Mouse (Mus musculus) CH12.LX (cell line): ENCODE data around the gene Birc2. TPM values are rescaled to one million over a fixed set of nuclear protein-coding genes. Genes with fewer than 3 reads are reported as not detected.

Source experiments
- DNase-seq: peaks from one replicate; pipeline ENCODE4 v3.0.0-alpha.2; 2013; ENCODE audit errors: extremely low read depth
- H3K27ac ChIP-seq: 2 replicates; pipeline ENCODE4 v1.5.1; 2012; ENCODE audit warnings: low read depth, mild to moderate bottlenecking, control low read depth, moderate library complexity; ENCODE audit not compliant: insufficient read depth
- H3K27me3 ChIP-seq: replicated peaks from 2 replicates; pipeline ENCODE3; 2012; ENCODE audit warnings: inconsistent platforms
- H3K36me3 ChIP-seq, 2 experiments: replicated peaks in 1 of 2; 2 replicates each; pipeline versions ENCODE3 to v1.6.1; 2012; ENCODE audit warnings: inconsistent platforms in 1 of 2, low read length in 1 of 2, mild to moderate bottlenecking in 1 of 2, mixed read lengths in 1 of 2, moderate library complexity in 1 of 2; ENCODE audit not compliant: control insufficient read depth in 1 of 2, insufficient read depth in 1 of 2
- H3K4me1 ChIP-seq, 2 experiments: 2 replicates each; pipeline ENCODE4 v1.6.1; 2012; ENCODE audit warnings: inconsistent platforms in 1 of 2, moderate library complexity in 1 of 2; ENCODE audit not compliant: insufficient read depth in 2 of 2, control insufficient read depth in 1 of 2
- H3K4me2 ChIP-seq: 2 replicates; pipeline ENCODE4 v1.6.1; 2012; ENCODE audit warnings: low read depth, mild to moderate bottlenecking, control low read depth; ENCODE audit not compliant: poor library complexity, insufficient read depth, severe bottlenecking
- H3K4me3 ChIP-seq, 3 experiments: fragments of 150-350 bp in 1 of 3; sonication (generic) in 1 of 3; replicated peaks in 1 of 3; 2 replicates each; pipeline versions ENCODE3 to v1.5.1; 2011 to 2012; ENCODE audit warnings: low read depth in 2 of 3, low read length in 2 of 3, mild to moderate bottlenecking in 2 of 3, moderate library complexity in 2 of 3, control low read depth in 1 of 3, improper control_type of control experiment in 1 of 3, inconsistent platforms in 1 of 3, mixed read lengths in 1 of 3; ENCODE audit not compliant: poor library complexity in 1 of 3
- H3K79me2 ChIP-seq: replicated peaks from 2 replicates; pipeline ENCODE4 v1.6.1; 2012; ENCODE audit warnings: mild to moderate bottlenecking, moderate library complexity; ENCODE audit not compliant: control insufficient read depth, poor library complexity, insufficient read depth, severe bottlenecking; ENCODE audit errors: extremely low read depth
- H3K9ac ChIP-seq: 2 replicates; pipeline ENCODE4 v1.6.1; 2012; ENCODE audit warnings: low read depth, mild to moderate bottlenecking, control low read depth, moderate library complexity; ENCODE audit not compliant: insufficient read depth
- H3K9me3 ChIP-seq: replicated peaks from 2 replicates; pipeline ENCODE3; 2012; ENCODE audit warnings: low read length, inconsistent platforms, mixed read lengths
- BHLHE40 ChIP-seq: IDR thresholded peaks from 2 replicates; pipeline ENCODE4 v1.6.1; 2011; ENCODE audit warnings: mild to moderate bottlenecking, low read depth, low read length, improper control_type of control experiment
- CHD2 ChIP-seq: IDR thresholded peaks from 2 replicates; pipeline ENCODE4 v1.6.1; 2011; ENCODE audit warnings: low read length, improper control_type of control experiment
- GABPA ChIP-seq: IDR thresholded peaks from 2 replicates; pipeline ENCODE4 v1.6.1; 2012; ENCODE audit warnings: low read depth, low read length, improper control_type of control experiment, inconsistent platforms; ENCODE audit not compliant: insufficient replicate concordance
- JUND ChIP-seq: conservative IDR thresholded peaks from 2 replicates; pipeline ENCODE4 v1.6.1; 2011; ENCODE audit warnings: low read depth, low read length, improper control_type of control experiment
- MAX ChIP-seq: IDR thresholded peaks from 2 replicates; pipeline ENCODE4 v1.6.1; 2011; ENCODE audit warnings: low read length, improper control_type of control experiment
- PAX5 ChIP-seq: IDR thresholded peaks from 2 replicates; pipeline ENCODE4 v1.6.1; 2012; ENCODE audit warnings: low read length, inconsistent platforms, mixed read lengths
- POLR2A ChIP-seq: IDR thresholded peaks from 2 replicates; pipeline ENCODE4 v1.6.1; 2011; ENCODE audit warnings: low read depth, mild to moderate bottlenecking, improper control_type of control experiment, low read length
- RCOR1 ChIP-seq: conservative IDR thresholded peaks from 2 replicates; pipeline ENCODE4 v1.6.1; 2012; ENCODE audit warnings: low read depth, mild to moderate bottlenecking, inconsistent platforms, low read length, improper control_type of control experiment
- SMC3 ChIP-seq: IDR thresholded peaks from 2 replicates; pipeline ENCODE4 v1.6.1; 2011; ENCODE audit warnings: low read depth, low read length, improper control_type of control experiment
- TCF12 ChIP-seq: IDR thresholded peaks from 2 replicates; pipeline ENCODE4 v1.6.1; 2014; ENCODE audit warnings: low read depth, mild to moderate bottlenecking, inconsistent platforms, low read length, improper control_type of control experiment
- USF2 ChIP-seq: conservative IDR thresholded peaks from 2 replicates; pipeline ENCODE4 v1.6.1; 2011; ENCODE audit warnings: low read depth, low read length, improper control_type of control experiment
- ZC3H11A ChIP-seq: IDR thresholded peaks from 2 replicates; pipeline ENCODE4 v1.6.1; 2012; ENCODE audit warnings: low read depth, mild to moderate bottlenecking, inconsistent platforms, low read length, improper control_type of control experiment
- ZKSCAN1 ChIP-seq: IDR thresholded peaks from 2 replicates; pipeline ENCODE4 v1.6.1; 2012; ENCODE audit warnings: low read depth, inconsistent platforms, low read length, improper control_type of control experiment, borderline replicate concordance
- dilution Hi-C: fragments of 300-500 bp; cut with MboI; formaldehyde crosslinking; loops from 2 replicates; pipeline ENCODE4 v1.14.3; 2020; ENCODE audit warnings: low sequenced_read_pairs; ENCODE audit not compliant: extremely low pct_unique_long_range_greater_than_20kb, extremely low pct_ligation_motif_present
- in situ Hi-C: fragments of 300-500 bp; cut with MboI; formaldehyde crosslinking; loops from 3 replicates; pipeline ENCODE4 v1.14.3; 2019; ENCODE audit warnings: low sequenced_read_pairs, low pct_ligation_motif_present, low pct_unique_long_range_greater_than_20kb, mixed read lengths
- polyA plus RNA-seq: library from polyadenylated mRNA; unstranded; fragments of >175 nt; gene quantifications from 2 replicates; pipeline ENCODE4 v1.2.1, GENCODE M21; 2012; ENCODE audit warnings: low read depth; ENCODE audit not compliant: insufficient read length
- total RNA-seq, 2 experiments: library from RNA; depleted of rRNA; stranded (reverse); fragments of 300-350 nt in 1 of 2; fragments of >200 nt in 1 of 2; gene quantifications; 2 replicates each; pipeline ENCODE4 v1.2.3; 2012 to 2014

Birc2 gene
- total and polyA plus RNA-seq, 3 experiments: 43.4 to 134 (median 94.7) TPM

GRCm38 (mm10) chr9:7769491-7769890 is 67.4 kb downstream of the Birc2 start:
- Histone ChIP-seq H3K4me1 (peaks cover 10 to 48% of the 10 kb centered on the region in 2 experiments), H3K4me3 (no peak overlapping the region), H3K79me2 (peaks cover 73% of the 10 kb centered on the region), H3K27ac (no peak overlapping the region), H3K9me3 (no peaks in the 10 kb centered on the region), H3K27me3 (no peaks in the 10 kb centered on the region), H3K36me3 (peaks cover 52 to 71% of the 10 kb centered on the region in 2 experiments), H3K9ac (no peak overlapping the region), H3K4me2 (no peak overlapping the region)
- DNase-seq: no peak
- dilution Hi-C loops (no loop called here), in situ Hi-C loops (no loop called here)
- TF ChIP-seq PAX5 (no peak), MAX (no peak), SMC3 (no peak), RCOR1 (no peak), TCF12 (no peak), POLR2A (no peak), ZC3H11A (no peak)

- Histone ChIP-seq H3K4me3 (no peak overlapping the region), H3K27me3 (no peaks in the 10 kb centered on the region), H3K27ac (no peak overlapping the region), H3K4me2 (no peak overlapping the region), H3K9me3 (no peaks in the 10 kb centered on the region), H3K36me3 (peaks cover 49 to 67% of the 10 kb centered on the region in 2 experiments), H3K79me2 (peaks cover 77% of the 10 kb centered on the region), H3K4me1 (peaks cover 7 to 44% of the 10 kb centered on the region in 2 experiments), H3K9ac (no peak overlapping the region)
- TF ChIP-seq JUND (no peak), ZKSCAN1 (no peak), CHD2 (no peak), GABPA (no peak), USF2 (no peak), POLR2A (no peak), SMC3 (no peak), BHLHE40 (no peak)
- in situ Hi-C loops (no loop called here), dilution Hi-C loops (no loop called here)
- no peak for DNase-seq
These were observed 67.8 kb downstream of the Birc2 start for GRCm38 (mm10) chr9:7769081-7769480.

Other genes with a start within 250 kb of the Birc2 start
- 0.04 TPM in 1 of 2 replicates, not detected in the other for gene Mmp20, start 208.8 kb downstream of the Birc2 start, total RNA-seq (2012; rRNA removed)
- 0.07 and 0.11 TPM in 2 replicates for gene Mmp20, start 208.8 kb downstream of the Birc2 start, total RNA-seq (2014; rRNA removed)
- gene Mmp20, start 208.8 kb downstream of the Birc2 start, polyA plus RNA-seq: not detected in 2 replicates
- gene Mmp7, start 145.0 kb downstream of the Birc2 start, total RNA-seq (2012; rRNA removed): not detected in 2 replicates
- not detected in 2 replicates for gene Mmp7, start 145.0 kb downstream of the Birc2 start, total RNA-seq (2014; rRNA removed)
- gene Mmp7, start 145.0 kb downstream of the Birc2 start, polyA plus RNA-seq: not detected in 2 replicates
- 44.8 and 61.1 TPM in 2 replicates for gene Tmem123, start 73.0 kb downstream of the Birc2 start, total RNA-seq (2012; rRNA removed)
- gene Tmem123, start 73.0 kb downstream of the Birc2 start, total RNA-seq (2014; rRNA removed): 173 and 183 TPM in 2 replicates
- 107 and 112 TPM in 2 replicates for gene Tmem123, start 73.0 kb downstream of the Birc2 start, polyA plus RNA-seq
- gene Birc3, start 36.1 kb upstream of the Birc2 start, total RNA-seq (2012; rRNA removed): 51.1 and 67.9 TPM in 2 replicates
- 75.6 and 80.0 TPM in 2 replicates for gene Birc3, start 36.1 kb upstream of the Birc2 start, total RNA-seq (2014; rRNA removed)
- 67.8 and 73.2 TPM in 2 replicates for gene Birc3, start 36.1 kb upstream of the Birc2 start, polyA plus RNA-seq
- gene Yap1, start 167.5 kb upstream of the Birc2 start, total RNA-seq (2012; rRNA removed): not detected in 2 replicates
- gene Yap1, start 167.5 kb upstream of the Birc2 start, total RNA-seq (2014; rRNA removed): not detected in 2 replicates
- 0.05 and 0.06 TPM in 2 replicates for gene Yap1, start 167.5 kb upstream of the Birc2 start, polyA plus RNA-seq
- gene Cfap300, start 205.8 kb upstream of the Birc2 start, total RNA-seq (2012; rRNA removed): 5.2 and 5.3 TPM in 2 replicates
- 9.1 and 9.9 TPM in 2 replicates for gene Cfap300, start 205.8 kb upstream of the Birc2 start, total RNA-seq (2014; rRNA removed)
- gene Cfap300, start 205.8 kb upstream of the Birc2 start, polyA plus RNA-seq: 4.8 and 5.5 TPM in 2 replicates